Mouse (Mus musculus) monocyte, adult 5-6 weeks (primary cell): ENCODE measurements around the gene Stat3. TPM values are rescaled to one million over a fixed set of nuclear protein-coding genes. Genes with fewer than 3 reads are reported as not detected.

Experiments used
- ATAC-seq: fragments of 153-309, 156-312 bp; replicated peaks from 2 replicates; pipeline ENCODE4 v1.8.0; 2017; ENCODE audit warnings: mild to moderate bottlenecking; ENCODE audit not compliant: low TSS enrichment, insufficient number of reproducible peaks, severe bottlenecking, poor library complexity, low FRiP score
- total RNA-seq: library from RNA; stranded (forward); fragments of 200-1000, 200-491, 200-594 nt; gene quantifications from 3 replicates; pipeline ENCODE4 v1.2.3, GENCODE M21; 2017

Stat3 gene
- total RNA-seq, 1 experiment from 2014 or later: 328 TPM

DNA sequence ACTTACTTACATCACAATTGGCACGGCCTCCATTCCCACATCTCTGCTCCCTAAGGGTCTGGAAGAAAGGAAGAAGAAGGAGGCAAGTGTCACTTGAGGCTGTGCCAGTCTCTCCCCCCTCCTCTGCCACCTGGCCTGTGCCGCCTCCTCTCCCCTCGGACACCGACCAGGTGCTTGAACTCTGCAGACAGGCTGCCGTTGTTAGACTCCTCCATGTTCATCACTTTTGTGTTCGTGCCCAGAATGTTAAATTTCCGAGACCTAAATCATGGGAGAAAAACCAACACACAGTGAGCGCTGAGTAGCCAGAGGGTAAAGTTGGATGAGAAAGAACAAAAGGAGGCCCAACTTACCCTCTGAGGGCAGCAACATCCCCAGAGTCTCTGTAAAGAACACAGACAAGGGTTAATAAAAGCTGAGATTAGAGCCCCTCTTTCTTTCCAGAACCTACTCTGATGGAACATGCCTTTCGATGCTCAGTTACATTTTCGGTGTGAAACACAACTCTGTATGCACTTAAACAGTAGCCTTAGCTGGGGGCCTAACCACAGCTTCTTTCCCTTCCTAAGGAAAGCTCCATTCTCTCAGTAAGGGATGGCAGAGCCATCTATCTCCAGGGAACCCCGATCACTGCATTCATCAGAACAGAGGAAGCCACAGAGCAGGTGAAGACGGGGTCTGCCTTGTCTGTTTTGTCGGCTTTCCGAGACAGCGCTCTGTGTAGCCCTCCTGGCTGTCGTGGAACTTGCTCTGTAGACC, 40.7 kb downstream of the Stat3 start:
- ATAC-seq: no peak

DNA sequence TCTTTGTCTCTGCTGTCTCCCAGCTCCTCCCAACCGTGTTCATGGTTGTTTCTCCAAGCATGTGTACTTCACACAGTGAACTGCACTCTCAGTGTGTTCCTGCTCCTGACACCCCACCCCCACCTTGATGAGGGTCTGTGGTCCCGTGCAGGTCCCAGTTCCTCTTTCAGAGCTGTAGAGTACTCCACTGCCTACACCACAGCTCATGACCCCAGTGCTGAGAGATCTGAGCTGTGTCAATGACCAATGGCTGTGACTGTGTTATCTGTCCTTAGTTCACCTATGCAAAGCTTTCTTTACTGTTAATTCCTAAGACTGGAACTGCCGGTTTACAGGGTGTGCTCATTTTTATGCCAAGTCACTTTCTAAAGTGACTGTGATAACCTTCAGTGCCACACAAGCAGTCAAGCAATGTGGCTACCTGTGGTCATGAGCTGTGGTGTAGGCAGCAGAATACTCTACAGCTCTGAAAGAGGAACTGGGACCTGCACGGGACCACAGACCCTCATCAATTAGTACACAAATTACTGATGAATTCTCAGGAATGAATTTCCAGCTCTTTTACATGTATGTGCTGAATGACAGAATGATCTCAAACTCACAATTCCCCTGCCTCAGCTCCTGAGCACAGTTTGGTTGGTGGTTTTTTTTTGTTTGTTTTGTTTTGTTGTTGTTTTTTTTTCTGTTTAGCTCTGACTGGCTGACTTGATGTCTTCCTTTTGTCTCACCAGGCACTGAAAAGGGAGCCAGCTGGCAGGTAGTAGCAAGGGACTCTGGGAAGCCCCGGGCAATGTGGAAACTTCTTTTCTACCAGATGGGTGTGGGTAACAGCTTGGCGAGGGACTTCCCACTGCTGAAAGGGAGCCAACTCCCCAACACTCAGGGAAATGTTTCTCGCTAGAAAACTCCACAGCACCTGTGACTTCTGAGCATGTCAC, 41.8 kb downstream of the Stat3 start:
- no peak for ATAC-seq

DNA sequence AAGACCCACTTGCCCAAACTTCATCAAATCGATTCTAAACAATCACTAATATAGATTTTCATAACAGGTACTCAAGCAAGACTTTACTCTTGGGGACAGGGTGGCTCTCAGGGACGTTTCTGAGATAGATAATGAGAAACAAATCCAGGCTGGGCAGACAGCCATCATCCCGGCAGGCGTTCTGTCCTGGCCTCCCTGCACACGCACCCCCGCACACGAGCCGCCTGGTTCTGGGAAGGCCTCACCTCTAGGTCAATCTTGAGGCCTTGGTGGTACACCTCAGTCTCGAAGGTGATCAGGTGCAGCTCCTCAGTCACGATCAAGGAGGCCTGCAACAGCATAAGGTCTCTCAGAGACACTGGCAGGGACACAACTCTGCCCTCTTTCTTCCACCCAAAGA, 43.3 kb downstream of the Stat3 start:
- no peak for ATAC-seq

GRCm38 (mm10) chr11:100894146-100894918, 45.0 kb downstream of the Stat3 start:
- no peak for ATAC-seq

GRCm38 (mm10) chr11:100893482-100893881, 45.9 kb downstream of the Stat3 start:
- ATAC-seq: peak; percentile 82

DNA sequence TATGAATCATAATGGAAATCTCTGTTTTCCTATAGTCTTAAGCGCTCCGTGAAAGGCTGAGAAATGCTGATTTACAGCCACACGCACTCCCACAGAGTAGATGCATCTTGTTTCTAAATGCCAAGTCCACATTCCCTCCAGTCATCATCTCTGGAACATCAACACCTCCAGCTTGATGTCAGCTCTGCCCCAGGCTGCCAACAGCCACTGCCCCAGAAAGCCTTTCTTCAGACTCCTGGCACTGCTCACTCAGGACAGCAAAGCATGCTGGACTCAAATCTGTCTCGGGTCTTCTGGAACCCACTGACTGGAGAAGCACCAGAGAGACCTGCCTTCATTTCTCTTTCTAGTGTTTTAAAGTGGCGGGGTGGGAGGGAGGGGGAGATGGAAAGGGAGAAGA, 46.9 kb downstream of the Stat3 start:
- ATAC-seq: no peak

- ATAC-seq: no peak
These were observed 47.9 kb downstream of the Stat3 start for GRCm38 (mm10) chr11:100891256-100892123.

- no peak for ATAC-seq
These were observed 48.9 kb downstream of the Stat3 start for GRCm38 (mm10) chr11:100890481-100890880.

DNA sequence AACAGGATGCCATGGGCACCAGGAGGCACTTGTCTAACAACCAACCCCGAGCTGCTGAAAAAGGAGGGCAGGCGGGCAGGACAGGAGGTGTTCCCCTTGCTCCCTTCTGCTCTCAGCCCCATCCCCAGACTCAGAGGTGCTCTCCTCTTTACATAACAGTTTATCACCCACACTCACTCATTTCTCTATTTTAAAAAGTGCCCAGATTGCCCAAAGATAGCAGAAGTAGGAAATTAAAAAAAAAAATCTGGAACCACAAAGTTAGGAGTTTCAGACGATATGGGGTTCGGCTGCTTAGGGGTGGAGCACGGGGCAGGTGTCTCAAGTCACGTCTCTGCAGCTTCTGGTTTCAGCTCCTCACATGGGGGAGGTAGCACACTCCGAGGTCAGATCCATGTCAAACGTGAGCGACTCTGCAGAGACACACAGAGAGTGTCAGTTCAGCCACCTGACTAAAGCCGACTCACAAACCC, 51.0 kb downstream of the Stat3 start:
- no peak for ATAC-seq

DNA sequence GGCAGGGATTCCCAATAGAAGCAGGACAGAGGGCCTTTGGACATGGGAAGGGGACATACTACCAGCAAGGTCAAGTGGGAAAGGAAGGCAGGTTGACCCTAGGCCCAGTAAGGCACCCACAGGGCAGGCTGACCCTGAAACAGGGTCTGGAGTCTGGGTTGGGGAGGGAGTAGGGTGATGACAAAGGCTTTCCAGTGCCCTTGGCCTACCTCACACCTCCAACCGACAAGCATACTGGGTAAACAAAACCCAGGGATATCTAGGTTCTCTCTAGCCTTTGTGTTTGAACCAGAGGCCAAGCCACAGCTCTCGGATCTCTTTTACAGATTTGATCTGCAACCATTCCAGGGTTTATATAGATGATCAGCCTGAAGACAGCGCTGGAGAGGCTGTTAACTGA, 51.6 kb downstream of the Stat3 start:
- ATAC-seq: no peak

- ATAC-seq: no peak
These were observed 52.1 kb downstream of the Stat3 start for GRCm38 (mm10) chr11:100887236-100887635.

GRCm38 (mm10) chr11:100886188-100886740, 53.1 kb downstream of the Stat3 start:
- no peak for ATAC-seq

GRCm38 (mm10) chr11:100885472-100885871, 53.9 kb downstream of the Stat3 start:
- no peak for ATAC-seq

DNA sequence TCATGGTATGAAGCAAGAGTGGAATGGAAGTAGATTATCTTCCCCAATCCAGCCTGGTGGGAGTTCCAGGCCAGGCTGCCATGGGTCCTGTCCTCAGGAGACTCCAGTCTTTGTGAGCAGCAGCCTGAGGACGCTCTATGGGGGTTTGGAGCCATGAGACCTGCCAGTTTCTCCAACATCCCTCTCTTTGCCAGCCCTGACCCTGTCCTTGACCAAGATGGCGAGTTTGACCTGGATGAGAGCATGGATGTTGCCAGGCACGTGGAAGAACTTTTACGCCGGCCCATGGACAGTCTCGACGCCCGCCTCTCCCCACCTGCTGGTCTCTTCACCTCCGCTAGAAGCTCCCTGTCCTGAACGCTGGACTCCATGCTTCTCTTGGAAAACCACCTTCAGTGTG, 55.7 kb downstream of the Stat3 start:
- ATAC-seq: no peak

- ATAC-seq: no peak
These were observed 59.8 kb downstream of the Stat3 start for GRCm38 (mm10) chr11:100879321-100880078.

DNA sequence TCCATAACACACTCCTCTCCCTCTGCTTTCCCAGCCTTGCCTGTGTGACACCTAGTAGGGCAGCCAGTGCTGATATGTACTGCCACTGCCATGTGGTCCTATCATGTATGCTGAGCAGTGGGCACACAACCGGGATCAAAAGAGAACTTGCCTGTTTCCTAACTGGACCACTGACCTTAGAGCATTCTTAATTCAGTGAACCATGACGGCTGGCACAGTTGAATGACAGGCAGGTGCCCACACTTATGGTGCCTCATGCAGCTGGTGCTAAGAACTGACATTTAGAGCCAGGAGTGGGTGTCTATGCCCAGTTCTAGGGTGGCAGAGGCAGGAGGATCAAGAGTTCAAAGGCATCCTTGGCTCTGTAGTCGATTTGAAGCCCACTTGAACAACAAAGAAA, 63.6 kb downstream of the Stat3 start:
- ATAC-seq: no peak

DNA sequence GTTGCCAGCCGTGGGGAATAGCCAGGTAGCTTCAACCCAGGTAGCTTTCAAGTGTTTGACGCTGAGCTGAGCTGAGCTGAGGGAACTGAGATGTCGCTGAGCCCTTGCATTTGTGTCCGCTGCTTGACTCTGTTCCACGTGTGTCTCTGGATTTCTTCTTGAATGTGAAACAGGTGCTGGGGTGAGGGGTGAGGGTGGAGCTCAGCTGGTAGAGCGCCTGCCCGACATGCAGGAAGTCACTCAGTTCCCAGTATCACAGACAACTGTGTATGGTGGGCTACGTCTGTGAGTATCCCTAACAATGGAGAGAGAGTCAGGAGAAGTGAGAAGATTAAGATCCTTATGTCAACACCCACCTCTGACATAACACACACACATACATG, 68.4 kb downstream of the Stat3 start:
- ATAC-seq: no peak
